Mouse (Mus musculus) embryonic fibroblast, embryonic 13.5 days (primary cell): Measurements from ENCODE around the gene Bsg.

Experiments used
- CTCF ChIP-seq: IDR thresholded peaks from 2 replicates; pipeline ENCODE4 v1.5.1; 2011; ENCODE audit warnings: mild to moderate bottlenecking, control low read depth, low read length, moderate library complexity, borderline replicate concordance; ENCODE audit not compliant: insufficient read depth
- POLR2A ChIP-seq: IDR thresholded peaks from 2 replicates; pipeline ENCODE4 v1.6.1; 2011; ENCODE audit warnings: low read depth, mild to moderate bottlenecking, control low read depth, low read length, moderate library complexity

GRCm38 (mm10) chr10:79726090-79726489 is 21.8 kb downstream of the Bsg start:
- TF ChIP-seq CTCF (peak; percentile 43; the same call in 1 of the 2 replicates), POLR2A (no peak)
